In the genomic region with DNA sequence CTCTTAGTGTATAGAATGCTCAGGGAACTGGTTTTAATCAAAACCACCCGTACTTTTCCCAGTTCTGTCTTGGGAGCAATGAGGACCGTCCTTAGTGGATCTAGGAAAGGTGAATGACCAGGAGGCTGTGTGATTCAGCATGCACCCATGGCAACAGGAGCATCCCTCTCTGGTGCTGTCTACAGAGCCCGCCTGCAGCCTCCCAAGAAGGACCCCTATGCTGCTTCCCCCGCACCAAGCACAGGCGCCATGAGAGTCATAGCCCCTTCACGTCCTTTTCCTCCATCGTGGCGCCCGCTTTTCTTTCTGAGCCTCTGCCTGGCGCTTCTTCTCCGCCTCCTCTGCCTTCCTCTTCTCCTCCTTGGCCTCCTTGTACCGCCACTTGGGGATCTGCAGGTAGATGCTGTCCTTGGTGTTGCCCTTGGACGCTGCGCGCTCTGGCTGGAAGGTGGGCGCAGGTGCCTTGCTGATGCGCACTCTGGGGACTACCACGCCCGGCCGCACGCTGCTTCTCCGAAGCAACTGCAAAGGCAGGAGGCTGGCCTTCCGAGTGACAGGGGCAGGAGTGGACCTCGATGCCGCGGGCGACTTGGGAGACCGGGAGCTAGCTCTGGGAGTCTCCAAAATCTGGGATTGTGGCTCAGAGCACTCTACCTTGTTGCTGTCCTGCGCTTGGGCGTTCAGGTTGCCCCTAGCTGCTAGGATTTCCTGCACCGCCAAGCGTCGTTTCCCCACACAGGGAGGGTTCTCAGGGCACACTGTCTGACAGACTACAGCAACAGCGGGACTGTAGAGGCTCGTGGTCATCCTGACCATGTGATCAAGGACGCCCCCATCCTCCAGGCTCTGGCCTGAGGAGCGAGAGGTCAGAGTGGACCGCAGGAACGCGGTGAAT, we compare ENCODE assay signal across 10 mouse cellular contexts.
A peak's percentile ranks its signal among the peaks of the same experiment; 100 is the strongest.
DNase-seq lines count a peak whose midpoint lies in the region; ATAC-seq lines count a peak whose summit lies in the region.
"Had no signal": no experiment of that assay in that cellular context is flagged by ENCODE, and none has a peak within 500 bp of the region (broad histone marks: within the 10 kb centered on the region; RNA-seq: fewer than 3 reads in every experiment).

No protein-coding gene starts in this region.

- peak overlapping the region; percentile 26 for H3K4me2 ChIP-seq in liver, embryonic 11.5 days
- H3K4me2 ChIP-seq in embryonic facial prominence, embryonic 14.5 days (ENCODE audit: low read depth, low read length), result peak overlapping the region; percentile 49
- H3K4me2 ChIP-seq in intestine, embryonic 15.5 days (replicated peaks), result peak overlapping the region; percentile 42
- H3K4me2 ChIP-seq in neural tube, embryonic 15.5 days, result peak overlapping the region; percentile 68

- H3K27me3 ChIP-seq in liver, embryonic 11.5 days (replicated peaks; ENCODE audit: control insufficient read depth, insufficient read depth, low read length), result peaks cover 40% of the 10 kb centered on the region
- H3K27me3 ChIP-seq in embryonic facial prominence, embryonic 14.5 days (replicated peaks; ENCODE audit: control insufficient read depth, insufficient read depth, low read length), result peaks cover 44% of the 10 kb centered on the region
- peaks cover 17% of the 10 kb centered on the region for H3K27me3 ChIP-seq in intestine, embryonic 15.5 days (replicated peaks)
- H3K27me3 ChIP-seq in neural tube, embryonic 15.5 days (replicated peaks), result peaks cover 15% of the 10 kb centered on the region

- no peak overlapping the region for H3K4me3 ChIP-seq in liver, embryonic 11.5 days (ENCODE audit: low read depth, low read length)
- peak overlapping the region; percentile 31 for H3K4me3 ChIP-seq in embryonic facial prominence, embryonic 14.5 days (ENCODE audit: low read depth, low read length)
- H3K4me3 ChIP-seq in intestine, embryonic 15.5 days (replicated peaks), result no peak overlapping the region
- peak overlapping the region; percentile 39 for H3K4me3 ChIP-seq in neural tube, embryonic 15.5 days (replicated peaks)

- WGBS in liver, embryonic 11.5 days, result 13% methylated on average over 40 of the region's 40 CpGs
- 6% methylated on average over 40 of the region's 40 CpGs for whole genome bisulfite sequencing in embryonic facial prominence, embryonic 14.5 days
- 19% methylated on average over 40 of the region's 40 CpGs for WGBS in intestine, embryonic 15.5 days
- 8% methylated on average over 40 of the region's 40 CpGs for WGBS in neural tube, embryonic 15.5 days

- ATAC-seq in liver, embryonic 11.5 days (replicated peaks; ENCODE audit: low FRiP score), result no peak
- no peak for ATAC-seq in embryonic facial prominence, embryonic 14.5 days (ENCODE audit: low read depth)
- peak; percentile 23; the same call in 1 of the 2 replicates for ATAC-seq in intestine, embryonic 15.5 days
- peak; percentile 30; the same call in 1 of the 2 replicates for ATAC-seq in neural tube, embryonic 15.5 days (ENCODE audit: low FRiP score)

- no peak overlapping the region for H3K27ac ChIP-seq in liver, embryonic 11.5 days (ENCODE audit: low read depth, low read length)
- H3K27ac ChIP-seq in embryonic facial prominence, embryonic 14.5 days (replicated peaks; ENCODE audit: low read depth, low read length), result no peak overlapping the region
- no peak overlapping the region for H3K27ac ChIP-seq in intestine, embryonic 15.5 days
- H3K27ac ChIP-seq in neural tube, embryonic 15.5 days (replicated peaks), result no peak overlapping the region

- no peak for DNase-seq in liver, embryonic 11.5 days (ENCODE audit: low spot score)
- no peak for DNase-seq in liver
- no peak for DNase-seq in embryonic facial prominence, embryonic 14.5 days (ENCODE audit: low spot score)
- no peak for DNase-seq in thymus, adult 18-20 months
- no peak for DNase-seq in cerebellum, adult 8-10 months
- DNase-seq in retina, postnatal 1 day, result no peak
- DNase-seq: kidney, adult 9 months; thymus, postnatal 14 days had no signal

- H3K36me3 ChIP-seq in liver, embryonic 11.5 days (ENCODE audit: control insufficient read depth, insufficient read depth, low read length), result no peaks in the 10 kb centered on the region
- no peaks in the 10 kb centered on the region for H3K36me3 ChIP-seq in embryonic facial prominence, embryonic 14.5 days (ENCODE audit: control insufficient read depth, insufficient read depth, low read length)
- H3K36me3 ChIP-seq in intestine, embryonic 15.5 days, result no peaks in the 10 kb centered on the region
- H3K36me3 ChIP-seq in neural tube, embryonic 15.5 days, result no peaks in the 10 kb centered on the region

- H3K9ac ChIP-seq in liver, embryonic 11.5 days (ENCODE audit: low read depth, low read length), result no peak overlapping the region
- H3K9ac ChIP-seq in embryonic facial prominence, embryonic 14.5 days (ENCODE audit: low read depth, low read length), result peak overlapping the region; percentile 12; the same call in 1 of the 2 replicates
- H3K9ac ChIP-seq in intestine, embryonic 15.5 days, result no peak overlapping the region
- peak overlapping the region; percentile 39 for H3K9ac ChIP-seq in neural tube, embryonic 15.5 days (replicated peaks)

- peaks cover 3% of the 10 kb centered on the region; the same call in 1 of the 2 replicates for H3K4me1 ChIP-seq in liver, embryonic 11.5 days (replicated peaks; ENCODE audit: control insufficient read depth, insufficient read depth, low read length)
- peaks cover 9% of the 10 kb centered on the region; the same call in 1 of the 2 replicates for H3K4me1 ChIP-seq in embryonic facial prominence, embryonic 14.5 days (ENCODE audit: control insufficient read depth, insufficient read depth, low read length)
- H3K4me1 ChIP-seq in intestine, embryonic 15.5 days (replicated peaks), result 0 out of 2 replicates have a peak, but pooled peaks cover 5% of the 10 kb centered on the region
- peaks cover 20% of the 10 kb centered on the region for H3K4me1 ChIP-seq in neural tube, embryonic 15.5 days

- H3K9me3 ChIP-seq in liver, embryonic 11.5 days (ENCODE audit: control insufficient read depth, low read length), result no peaks in the 10 kb centered on the region
- H3K9me3 ChIP-seq in embryonic facial prominence, embryonic 14.5 days (ENCODE audit: control insufficient read depth, low read length), result no peaks in the 10 kb centered on the region
- H3K9me3 ChIP-seq in intestine, embryonic 15.5 days, result no peaks in the 10 kb centered on the region
- no peaks in the 10 kb centered on the region for H3K9me3 ChIP-seq in neural tube, embryonic 15.5 days (replicated peaks)

Comparison
In these comparisons a context has a peak if more than half of its experiments do, and no peak if none do; other contexts are left out.
1. ATAC-seq: peak in intestine, embryonic 15.5 days (single experiment) and neural tube, embryonic 15.5 days (single experiment); none in liver, embryonic 11.5 days (single experiment) and embryonic facial prominence, embryonic 14.5 days (single experiment).
2. H3K4me3 ChIP-seq: peak in embryonic facial prominence, embryonic 14.5 days (single experiment) and neural tube, embryonic 15.5 days (single experiment); none in liver, embryonic 11.5 days (single experiment) and intestine, embryonic 15.5 days (single experiment).
3. H3K9ac ChIP-seq: peak in embryonic facial prominence, embryonic 14.5 days (single experiment) and neural tube, embryonic 15.5 days (single experiment); none in liver, embryonic 11.5 days (single experiment) and intestine, embryonic 15.5 days (single experiment).
4. Peak in every context shown above with its lines, with median percentiles within 50 percentile points of each other: H3K4me2 ChIP-seq.